Mouse (Mus musculus) embryo, embryonic 10 days (tissue): Measurements from ENCODE around the gene Zcwpw1.
"Not testable (repeated sequence)": the region's sequence is repeated elsewhere in the genome, so short reads cannot be mapped to it uniquely, and the experiment has no call there.

Experiments used
- DNase-seq: peaks from one replicate; pipeline ENCODE4 v3.0.0-alpha.2; 2015; ENCODE audit warnings: low spot score

Gene Zcwpw1

GRCm38 (mm10) chr5:137787151-137787928 is at the start of gene Zcwpw1, which contains the start of gene Mepce:
Gene Zcwpw1, plus strand, starts transcription at chr5:137787798.
Gene Mepce, minus strand, starts transcription at chr5:137787655.
- DNase-seq = peak; percentile 98

- no peak for DNase-seq
Observed at GRCm38 (mm10) chr5:137738516-137738915, 49.1 kb upstream of the Zcwpw1 start.

GRCm38 (mm10) chr5:137739471-137739870 is 48.1 kb upstream of the Zcwpw1 start:
- DNase-seq = no peak

GRCm38 (mm10) chr5:137740506-137740905 is 47.1 kb upstream of the Zcwpw1 start:
- no peak for DNase-seq

GRCm38 (mm10) chr5:137741023-137741931 is 46.3 kb upstream of the Zcwpw1 start, which contains the start of gene Nyap1:
Gene Nyap1, minus strand, starts transcription at chr5:137741607.
- peak; percentile 73 for DNase-seq

GRCm38 (mm10) chr5:137742048-137742447 is 45.5 kb upstream of the Zcwpw1 start:
- DNase-seq = no peak

- no peak for DNase-seq
Observed at GRCm38 (mm10) chr5:137742836-137743235, 44.8 kb upstream of the Zcwpw1 start.

- DNase-seq = no peak
Observed at GRCm38 (mm10) chr5:137744197-137744596, 43.4 kb upstream of the Zcwpw1 start.

GRCm38 (mm10) chr5:137745214-137746171 is 42.1 kb upstream of the Zcwpw1 start, which contains the start of gene Tsc22d4:
Gene Tsc22d4, plus strand, starts transcription at chr5:137745730.
- DNase-seq = peak; percentile 92

- peak; percentile 57 for DNase-seq
Observed at GRCm38 (mm10) chr5:137746282-137746850, 41.2 kb upstream of the Zcwpw1 start.

- DNase-seq = no peak
Observed at GRCm38 (mm10) chr5:137746851-137747325, 40.7 kb upstream of the Zcwpw1 start.

- peak; percentile 21 for DNase-seq
Observed at GRCm38 (mm10) chr5:137747326-137747961, 40.2 kb upstream of the Zcwpw1 start.

- no peak for DNase-seq
Observed at GRCm38 (mm10) chr5:137748130-137748770, 39.3 kb upstream of the Zcwpw1 start.

GRCm38 (mm10) chr5:137749196-137749836 is 38.3 kb upstream of the Zcwpw1 start:
- no peak for DNase-seq

GRCm38 (mm10) chr5:137750212-137750611 is 37.4 kb upstream of the Zcwpw1 start:
- not testable (repeated sequence) for DNase-seq

GRCm38 (mm10) chr5:137751221-137751887 is 36.2 kb upstream of the Zcwpw1 start:
- DNase-seq = no peak

- no peak for DNase-seq
Observed at GRCm38 (mm10) chr5:137751988-137752387, 35.6 kb upstream of the Zcwpw1 start.

- DNase-seq = no peak
Observed at GRCm38 (mm10) chr5:137753111-137753832, 34.3 kb upstream of the Zcwpw1 start.
